Mouse (Mus musculus): ENCODE data around the gene Fam83b.

Gene Fam83b

GRCm38 (mm10) chr9:76540684-76541083 lies 26.2 kb downstream of the Fam83b start:
- Histone ChIP-seq H3K36me3 (ENCODE audit: control insufficient read depth, insufficient read depth, low read length, poor library complexity, severe bottlenecking) (no peaks in the 10 kb centered on the region), H3K27me3 (ENCODE audit: control insufficient read depth, insufficient read depth, low read length, poor library complexity, severe bottlenecking) (no peaks in the 10 kb centered on the region)
- no peak for DNase-seq (ENCODE audit: low read depth, low spot score)

DNA sequence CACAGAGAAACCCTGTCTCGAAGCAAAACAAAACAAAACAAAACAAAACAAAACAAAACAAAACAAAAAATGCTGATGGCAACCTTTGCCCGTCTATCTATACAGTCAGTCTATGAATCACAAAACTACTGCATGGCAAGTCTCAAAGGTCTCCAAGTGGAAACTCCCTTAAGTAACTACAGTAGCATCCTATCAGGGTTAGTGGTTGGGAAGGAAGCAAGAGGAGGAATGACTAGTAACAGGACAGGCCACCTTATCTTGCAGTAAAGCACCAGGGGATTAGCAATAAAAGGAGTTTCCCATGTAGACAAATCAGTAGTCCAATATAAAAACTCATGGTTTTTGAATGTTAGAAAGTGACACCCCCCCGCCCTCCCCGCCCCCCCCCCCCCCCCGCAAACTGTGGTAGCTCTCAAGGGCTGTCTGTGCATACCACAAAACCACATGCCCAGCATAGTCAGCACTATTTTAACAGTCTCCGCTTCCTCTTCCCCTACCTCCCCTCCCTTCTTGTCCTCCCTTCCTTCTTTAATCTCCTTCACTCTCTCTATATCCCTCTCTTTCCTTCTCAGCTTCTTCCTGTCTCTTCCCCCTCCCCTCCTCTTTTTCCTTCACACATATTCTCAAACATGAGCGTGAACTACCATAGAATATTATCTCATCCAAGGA lies 26.8 kb downstream of the Fam83b start:
- H3K36me3 ChIP-seq (ENCODE audit: control insufficient read depth, insufficient read depth, low read length, poor library complexity, severe bottlenecking), result no peaks in the 10 kb centered on the region
- H3K27me3 ChIP-seq (ENCODE audit: control insufficient read depth, insufficient read depth, low read length, poor library complexity, severe bottlenecking), result no peaks in the 10 kb centered on the region
- no peak for DNase-seq (ENCODE audit: low read depth, low spot score)

GRCm38 (mm10) chr9:76539271-76539670 lies 27.6 kb downstream of the Fam83b start:
- DNase-seq (ENCODE audit: low read depth, low spot score), result no peak
- Histone ChIP-seq H3K36me3 (ENCODE audit: control insufficient read depth, insufficient read depth, low read length, poor library complexity, severe bottlenecking) (no peaks in the 10 kb centered on the region), H3K27me3 (ENCODE audit: control insufficient read depth, insufficient read depth, low read length, poor library complexity, severe bottlenecking) (no peaks in the 10 kb centered on the region)

GRCm38 (mm10) chr9:76536032-76536431 lies 30.9 kb downstream of the Fam83b start:
- no peak for DNase-seq (ENCODE audit: low read depth, low spot score)
- Histone ChIP-seq H3K27me3 (ENCODE audit: control insufficient read depth, insufficient read depth, low read length, poor library complexity, severe bottlenecking) (no peaks in the 10 kb centered on the region), H3K36me3 (ENCODE audit: control insufficient read depth, insufficient read depth, low read length, poor library complexity, severe bottlenecking) (no peaks in the 10 kb centered on the region)

DNA sequence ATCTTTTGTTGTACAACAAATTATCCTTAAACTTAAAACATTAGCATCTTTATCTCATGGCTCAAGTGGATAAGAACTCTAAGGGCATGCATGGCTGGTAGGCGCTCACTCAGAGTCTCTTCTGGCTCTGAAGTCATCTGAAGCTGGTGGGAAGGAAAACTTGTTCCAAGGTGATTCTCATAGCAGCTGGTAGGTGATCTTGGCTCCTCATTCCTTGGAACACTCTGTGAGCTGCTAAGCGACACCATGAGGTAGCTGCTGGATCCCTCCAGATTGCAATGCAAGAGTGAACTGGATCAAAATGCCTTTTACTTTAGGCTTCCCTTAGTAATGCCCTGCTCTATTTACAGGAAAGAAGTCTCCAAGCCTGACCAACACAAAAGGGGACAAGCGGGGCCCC lies 34.5 kb downstream of the Fam83b start:
- DNase-seq (ENCODE audit: low read depth, low spot score), result no peak
- Histone ChIP-seq H3K27me3 (ENCODE audit: control insufficient read depth, insufficient read depth, low read length, poor library complexity, severe bottlenecking) (no peaks in the 10 kb centered on the region), H3K36me3 (ENCODE audit: control insufficient read depth, insufficient read depth, low read length, poor library complexity, severe bottlenecking) (no peaks in the 10 kb centered on the region)

DNA sequence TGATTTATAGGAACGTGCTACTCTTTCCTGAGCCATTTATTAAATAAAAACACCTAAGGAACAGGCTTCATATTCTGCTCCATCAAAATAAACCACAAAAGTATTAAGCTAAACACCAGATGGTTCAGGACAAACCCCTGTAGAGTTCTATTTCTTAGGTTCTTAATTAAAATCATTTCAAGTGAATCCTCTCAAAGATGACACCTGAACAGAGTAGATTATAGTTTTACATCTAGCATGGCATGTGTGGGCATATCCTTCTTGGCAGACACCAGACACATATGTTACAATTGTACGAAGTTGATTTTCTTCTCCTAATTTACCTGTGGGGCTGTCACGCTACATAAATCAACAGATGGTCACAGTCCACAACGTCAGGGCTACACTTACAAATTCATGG lies 35.5 kb downstream of the Fam83b start:
- H3K27me3 ChIP-seq (ENCODE audit: control insufficient read depth, insufficient read depth, low read length, poor library complexity, severe bottlenecking), result no peaks in the 10 kb centered on the region
- no peaks in the 10 kb centered on the region for H3K36me3 ChIP-seq (ENCODE audit: control insufficient read depth, insufficient read depth, low read length, poor library complexity, severe bottlenecking)
- DNase-seq (ENCODE audit: low read depth, low spot score), result no peak

GRCm38 (mm10) chr9:76525592-76525991 lies 41.3 kb downstream of the Fam83b start:
- Histone ChIP-seq H3K36me3 (ENCODE audit: control insufficient read depth, insufficient read depth, low read length, poor library complexity, severe bottlenecking) (no peaks in the 10 kb centered on the region), H3K27me3 (ENCODE audit: control insufficient read depth, insufficient read depth, low read length, poor library complexity, severe bottlenecking) (no peaks in the 10 kb centered on the region)
- no peak for DNase-seq (ENCODE audit: low read depth, low spot score)

DNA sequence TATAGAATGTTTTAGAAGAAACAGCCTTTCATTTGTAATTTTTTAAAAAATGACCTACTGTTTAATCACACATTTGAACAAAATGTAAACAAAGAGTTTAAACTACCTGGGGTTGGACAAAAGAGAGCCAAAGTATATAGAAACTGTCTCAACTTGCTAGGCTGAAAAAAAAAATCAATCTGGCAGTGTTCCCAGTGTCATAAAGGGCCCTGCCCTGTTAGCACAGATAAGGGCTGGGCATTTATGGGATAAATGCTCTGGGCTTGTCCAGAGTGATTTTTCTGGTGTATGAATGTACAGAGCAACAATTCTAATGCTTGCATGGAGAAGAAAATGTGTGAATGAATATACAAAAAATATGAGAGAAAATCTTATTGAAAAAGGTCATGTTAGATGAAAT lies 43.8 kb downstream of the Fam83b start:
- Histone ChIP-seq H3K36me3 (ENCODE audit: control insufficient read depth, insufficient read depth, low read length, poor library complexity, severe bottlenecking) (no peaks in the 10 kb centered on the region), H3K27me3 (ENCODE audit: control insufficient read depth, insufficient read depth, low read length, poor library complexity, severe bottlenecking) (no peaks in the 10 kb centered on the region)
- no peak for DNase-seq (ENCODE audit: low read depth, low spot score)

- Histone ChIP-seq H3K36me3 (ENCODE audit: control insufficient read depth, insufficient read depth, low read length, poor library complexity, severe bottlenecking) (no peaks in the 10 kb centered on the region), H3K27me3 (ENCODE audit: control insufficient read depth, insufficient read depth, low read length, poor library complexity, severe bottlenecking) (no peaks in the 10 kb centered on the region)
- DNase-seq (ENCODE audit: low read depth, low spot score), result no peak
Measured at GRCm38 (mm10) chr9:76521640-76522039, 45.3 kb downstream of the Fam83b start.

- Histone ChIP-seq H3K27me3 (ENCODE audit: control insufficient read depth, insufficient read depth, low read length, poor library complexity, severe bottlenecking) (no peaks in the 10 kb centered on the region), H3K36me3 (ENCODE audit: control insufficient read depth, insufficient read depth, low read length, poor library complexity, severe bottlenecking) (no peaks in the 10 kb centered on the region)
- DNase-seq (ENCODE audit: low read depth, low spot score), result no peak
Measured at GRCm38 (mm10) chr9:76518665-76519064, 48.3 kb downstream of the Fam83b start.

DNA sequence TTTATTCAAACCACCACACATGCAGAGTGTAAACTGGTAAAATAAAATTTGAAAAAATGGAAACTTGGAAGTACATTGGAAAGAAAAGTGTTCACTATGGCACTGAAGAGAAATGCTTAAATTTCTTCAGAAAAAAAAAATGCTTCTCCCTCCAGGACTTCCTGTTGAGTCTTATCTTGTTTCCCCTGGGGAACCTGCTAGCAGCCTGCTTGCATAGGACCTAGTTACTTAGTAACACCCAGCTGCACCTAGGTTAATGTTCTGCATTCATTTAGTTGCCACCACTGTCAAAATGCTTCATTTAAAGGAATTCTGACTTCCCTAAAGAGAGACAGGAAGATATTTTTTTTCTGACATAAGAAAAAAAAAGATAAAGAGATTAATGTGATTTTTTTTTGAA lies 61.3 kb downstream of the Fam83b start:
- Histone ChIP-seq H3K36me3 (ENCODE audit: control insufficient read depth, insufficient read depth, low read length, poor library complexity, severe bottlenecking) (no peaks in the 10 kb centered on the region), H3K27me3 (ENCODE audit: control insufficient read depth, insufficient read depth, low read length, poor library complexity, severe bottlenecking) (no peaks in the 10 kb centered on the region)
- DNase-seq (ENCODE audit: low read depth, low spot score), result no peak

- Histone ChIP-seq H3K27me3 (ENCODE audit: control insufficient read depth, insufficient read depth, low read length, poor library complexity, severe bottlenecking) (no peaks in the 10 kb centered on the region), H3K36me3 (ENCODE audit: control insufficient read depth, insufficient read depth, low read length, poor library complexity, severe bottlenecking) (no peaks in the 10 kb centered on the region)
- DNase-seq (ENCODE audit: low read depth, low spot score), result no peak
Measured at GRCm38 (mm10) chr9:76489737-76490136, 77.2 kb downstream of the Fam83b start.

- no peaks in the 10 kb centered on the region for H3K27me3 ChIP-seq (ENCODE audit: control insufficient read depth, insufficient read depth, low read length, poor library complexity, severe bottlenecking)
- no peak for DNase-seq (ENCODE audit: low read depth, low spot score)
- H3K36me3 ChIP-seq (ENCODE audit: control insufficient read depth, insufficient read depth, low read length, poor library complexity, severe bottlenecking), result no peaks in the 10 kb centered on the region
Measured at GRCm38 (mm10) chr9:76480088-76480487, 86.8 kb downstream of the Fam83b start.

GRCm38 (mm10) chr9:76469500-76469899 lies 97.4 kb downstream of the Fam83b start:
- DNase-seq (ENCODE audit: low read depth, low spot score), result no peak
- Histone ChIP-seq H3K36me3 (ENCODE audit: control insufficient read depth, insufficient read depth, low read length, poor library complexity, severe bottlenecking) (no peaks in the 10 kb centered on the region), H3K27me3 (ENCODE audit: control insufficient read depth, insufficient read depth, low read length, poor library complexity, severe bottlenecking) (no peaks in the 10 kb centered on the region)

- no peaks in the 10 kb centered on the region for H3K36me3 ChIP-seq (ENCODE audit: control insufficient read depth, insufficient read depth, low read length, poor library complexity, severe bottlenecking)
- H3K27me3 ChIP-seq (ENCODE audit: control insufficient read depth, insufficient read depth, low read length, poor library complexity, severe bottlenecking), result no peaks in the 10 kb centered on the region
- peak; percentile 3 for DNase-seq (ENCODE audit: low read depth, low spot score)
Measured at GRCm38 (mm10) chr9:76461547-76461946, 105.4 kb downstream of the Fam83b start.

DNA sequence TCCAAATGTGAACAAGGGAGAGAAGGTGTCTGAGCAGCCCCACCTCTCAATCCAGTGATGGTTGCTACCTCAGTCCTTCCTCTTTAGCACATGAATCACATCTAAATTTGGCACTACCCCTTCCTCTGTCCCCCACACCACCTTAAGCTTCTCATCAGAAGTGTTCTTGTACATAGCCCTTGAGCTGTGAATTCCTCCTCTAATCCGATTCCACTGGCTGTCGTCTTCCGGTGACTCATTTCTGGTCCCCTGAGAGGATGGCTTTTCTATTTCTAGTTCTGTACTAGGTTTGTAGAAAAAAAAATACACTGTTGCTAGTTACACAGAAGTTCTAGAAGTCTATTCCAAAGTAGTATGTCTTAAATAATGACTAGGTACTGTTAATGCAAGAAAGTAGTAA lies 111.2 kb downstream of the Fam83b start:
- no peak for DNase-seq (ENCODE audit: low read depth, low spot score)
- Histone ChIP-seq H3K27me3 (ENCODE audit: control insufficient read depth, insufficient read depth, low read length, poor library complexity, severe bottlenecking) (no peaks in the 10 kb centered on the region), H3K36me3 (ENCODE audit: control insufficient read depth, insufficient read depth, low read length, poor library complexity, severe bottlenecking) (no peaks in the 10 kb centered on the region)
